ENCODE assay signal across 12 mouse cellular contexts in genomic region chr4:52152565-52153164, GRCm38 (mm10).
A peak's percentile ranks its signal among the peaks of the same experiment; 100 is the strongest.
DNase-seq lines count a peak whose midpoint lies in the region; ATAC-seq lines count a peak whose summit lies in the region.
"Had no signal": no experiment of that assay in that cellular context is flagged by ENCODE, and none has a peak within 500 bp of the region (broad histone marks: within the 10 kb centered on the region; RNA-seq: fewer than 3 reads in every experiment).

No protein-coding gene starts in this region.

- no peaks in the 10 kb centered on the region for H3K27me3 ChIP-seq in kidney, embryonic 14.5 days (ENCODE audit: control insufficient read depth, insufficient read depth, low read length)
- H3K27me3 ChIP-seq in embryonic facial prominence, embryonic 14.5 days (replicated peaks; ENCODE audit: control insufficient read depth, insufficient read depth, low read length), result no peaks in the 10 kb centered on the region
- H3K27me3 ChIP-seq: hindbrain, embryonic 12.5 days; neural tube, embryonic 13.5 days had no signal

- no peak overlapping the region for H3K9ac ChIP-seq in kidney, embryonic 14.5 days (ENCODE audit: low read depth, low read length)
- no peak overlapping the region for H3K9ac ChIP-seq in embryonic facial prominence, embryonic 14.5 days (ENCODE audit: low read depth, low read length)
- H3K9ac ChIP-seq: hindbrain, embryonic 12.5 days; neural tube, embryonic 13.5 days had no signal

- no peak for ATAC-seq in kidney, embryonic 14.5 days (ENCODE audit: low FRiP score, low TSS enrichment)
- ATAC-seq in embryonic facial prominence, embryonic 14.5 days (ENCODE audit: low read depth), result no peak
- ATAC-seq in erythroblast, adult 5-6 weeks (replicated peaks; ENCODE audit: low FRiP score, poor library complexity, severe bottlenecking), result no peak

- H3K4me2 ChIP-seq in kidney, embryonic 14.5 days (replicated peaks; ENCODE audit: low read depth, low read length), result no peak overlapping the region
- H3K4me2 ChIP-seq in embryonic facial prominence, embryonic 14.5 days (ENCODE audit: low read depth, low read length), result no peak overlapping the region
- H3K4me2 ChIP-seq: hindbrain, embryonic 12.5 days; liver, embryonic 11.5 days; neural tube, embryonic 13.5 days had no signal

- H3K36me3 ChIP-seq in kidney, embryonic 14.5 days (ENCODE audit: control insufficient read depth, insufficient read depth, low read length), result no peaks in the 10 kb centered on the region
- no peaks in the 10 kb centered on the region for H3K36me3 ChIP-seq in embryonic facial prominence, embryonic 14.5 days (ENCODE audit: control insufficient read depth, insufficient read depth, low read length)
- H3K36me3 ChIP-seq: hindbrain, embryonic 12.5 days; neural tube, embryonic 13.5 days had no signal

- H3K4me1 ChIP-seq in kidney, embryonic 14.5 days (ENCODE audit: control insufficient read depth, insufficient read depth, low read length), result no peaks in the 10 kb centered on the region
- H3K4me1 ChIP-seq in embryonic facial prominence, embryonic 14.5 days (ENCODE audit: control insufficient read depth, insufficient read depth, low read length), result no peaks in the 10 kb centered on the region
- H3K4me1 ChIP-seq: hindbrain, embryonic 12.5 days; neural tube, embryonic 13.5 days had no signal

- H3K9me3 ChIP-seq in kidney, embryonic 14.5 days (ENCODE audit: control insufficient read depth, low read length), result no peaks in the 10 kb centered on the region
- no peaks in the 10 kb centered on the region for H3K9me3 ChIP-seq in embryonic facial prominence, embryonic 14.5 days (ENCODE audit: control insufficient read depth, low read length)
- H3K9me3 ChIP-seq: hindbrain, embryonic 12.5 days; neural tube, embryonic 13.5 days had no signal

- 68% methylated on average over 6 of the region's 6 CpGs for WGBS in kidney, embryonic 14.5 days
- WGBS in embryonic facial prominence, embryonic 14.5 days, result 59% methylated on average over 6 of the region's 6 CpGs

- DNase-seq in cerebellum, postnatal 10 days, result peak; percentile 4 to 8
- no peak for DNase-seq in cerebellum, adult 9-11 months
- peak; percentile 9 for DNase-seq in kidney, adult 9 months
- peak; percentile 1 for DNase-seq in 3T3-L1 (ENCODE audit: low read depth, low spot score)
- DNase-seq in embryonic facial prominence, embryonic 14.5 days (ENCODE audit: low spot score), result peak; percentile 10
- no peak for DNase-seq in ovary, postnatal 10 days (ENCODE audit: low spot score)
- DNase-seq: gastrocnemius, postnatal 36 days had no signal

- H3K4me3 ChIP-seq in kidney, embryonic 14.5 days (ENCODE audit: low read length), result no peak overlapping the region
- no peak overlapping the region for H3K4me3 ChIP-seq in embryonic facial prominence, embryonic 14.5 days (ENCODE audit: low read depth, low read length)
- H3K4me3 ChIP-seq: hindbrain, embryonic 12.5 days; neural tube, embryonic 13.5 days had no signal

- no peak overlapping the region for H3K27ac ChIP-seq in kidney, embryonic 14.5 days (ENCODE audit: low read depth, low read length)
- H3K27ac ChIP-seq in embryonic facial prominence, embryonic 14.5 days (replicated peaks; ENCODE audit: low read depth, low read length), result no peak overlapping the region
- H3K27ac ChIP-seq: hindbrain, embryonic 12.5 days; neural tube, embryonic 13.5 days had no signal

Comparison
In these comparisons a context has a peak if more than half of its experiments do, and no peak if none do; other contexts are left out.
1. DNase-seq: peak in cerebellum, postnatal 10 days (2 of 2), kidney, adult 9 months (single experiment), 3T3-L1 (single experiment) and embryonic facial prominence, embryonic 14.5 days (single experiment); none in cerebellum, adult 9-11 months (single experiment) and ovary, postnatal 10 days (single experiment).